Mouse (Mus musculus) bone marrow, adult 2 months (tissue): ENCODE data around the gene Zfp523.

ENCODE experiments used
- CTCF ChIP-seq: fragments of 200-500 bp; IDR thresholded peaks from 2 replicates; pipeline ENCODE4 v1.5.1; 2011; ENCODE audit warnings: low read length, control low read depth; ENCODE audit not compliant: control insufficient read depth, insufficient read depth
- POLR2A ChIP-seq: fragments of 200-500 bp; IDR thresholded peaks from 2 replicates; pipeline ENCODE4 v1.6.1; 2011; ENCODE audit warnings: low read depth, mild to moderate bottlenecking, control low read depth, low read length, borderline replicate concordance; ENCODE audit not compliant: control insufficient read depth

DNA sequence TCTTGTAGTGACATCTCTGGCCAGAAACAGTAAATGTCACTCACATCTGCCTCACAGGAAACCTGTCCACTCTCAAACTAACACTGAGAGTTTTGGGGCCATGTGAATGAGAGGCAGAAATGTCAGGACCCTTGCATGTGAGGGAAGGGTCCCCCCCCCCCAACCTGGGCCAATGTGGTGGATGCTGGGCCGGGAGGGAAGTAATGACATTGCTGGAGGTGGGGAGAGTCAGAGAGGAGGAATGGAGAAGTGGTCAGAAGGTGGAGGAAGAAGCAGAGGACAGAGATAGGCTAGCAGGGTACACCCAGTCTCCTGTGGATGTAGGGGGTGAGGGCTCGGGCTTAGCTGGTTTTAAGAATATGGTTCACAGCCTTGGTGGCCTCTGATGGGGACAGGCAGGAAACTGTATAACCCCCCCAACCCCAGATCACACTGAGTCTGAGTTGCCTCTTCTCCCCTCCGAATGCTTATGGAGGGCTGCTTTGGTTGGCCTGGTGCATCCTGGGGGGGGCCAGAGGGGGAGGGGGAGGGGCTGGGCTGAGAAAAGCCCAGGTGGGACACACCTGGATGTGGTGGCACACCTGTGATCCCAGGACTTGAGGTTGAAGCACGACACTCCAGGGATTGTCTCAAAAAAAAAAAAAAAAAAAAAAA is 32.7 kb downstream of the Zfp523 start:
- TF ChIP-seq CTCF (no peak), POLR2A (no peak)
